Mouse (Mus musculus) G1E (cell line): Measurements from ENCODE around the gene Fam69b. TPM values are rescaled to one million over a fixed set of nuclear protein-coding genes. Genes with fewer than 3 reads are reported as not detected.

Source experiments
- ATAC-seq: 2 replicates; pipeline ENCODE4 v1.8.0; 2016; ENCODE audit warnings: mild to moderate bottlenecking; ENCODE audit not compliant: insufficient number of reproducible peaks, poor library complexity, low FRiP score, severe bottlenecking; ENCODE audit errors: extremely low read depth
- DNase-seq: peaks from one replicate; pipeline ENCODE4 v3.0.0; 2012; ENCODE audit warnings: low spot score
- H3K27me3 ChIP-seq: 2 replicates; pipeline ENCODE4 v1.6.1; 2012; ENCODE audit warnings: mild to moderate bottlenecking, low read length, inconsistent platforms; ENCODE audit not compliant: insufficient read depth
- H3K36me3 ChIP-seq: replicated peaks from 2 replicates; pipeline ENCODE3; 2012; ENCODE audit warnings: mild to moderate bottlenecking, inconsistent platforms
- H3K4me1 ChIP-seq: 2 replicates; pipeline ENCODE4 v1.6.1; 2012; ENCODE audit warnings: low read depth, low read length, inconsistent platforms, mixed read lengths; ENCODE audit not compliant: insufficient read depth
- H3K4me3 ChIP-seq: 2 replicates; pipeline ENCODE4 v1.5.1; 2012; ENCODE audit warnings: low read depth, mild to moderate bottlenecking, inconsistent platforms, low read length, moderate library complexity, mixed read lengths
- H3K9me3 ChIP-seq: replicated peaks from 2 replicates; pipeline ENCODE4 v1.6.1; 2012; ENCODE audit warnings: inconsistent platforms
- CTCF ChIP-seq: IDR thresholded peaks from 2 replicates; pipeline ENCODE4 v1.5.1; 2012; ENCODE audit warnings: low read depth, low read length, inconsistent platforms, mixed read lengths
- GATA1 ChIP-seq: IDR thresholded peaks from 2 replicates; pipeline ENCODE4 v1.6.1; 2012; ENCODE audit warnings: borderline replicate concordance, low read length, inconsistent platforms, mixed read lengths
- GATA2 ChIP-seq: IDR thresholded peaks from 2 replicates; pipeline ENCODE4 v1.6.1; 2012; ENCODE audit warnings: low read depth, low read length, inconsistent platforms, borderline replicate concordance
- POLR2AphosphoS5 ChIP-seq: IDR thresholded peaks from 2 replicates; pipeline ENCODE4 v1.6.1; 2012; ENCODE audit warnings: low read depth, low read length, inconsistent platforms; ENCODE audit not compliant: insufficient replicate concordance
- TAL1 ChIP-seq: conservative IDR thresholded peaks from 2 replicates; pipeline ENCODE4 v1.6.1; 2012; ENCODE audit warnings: low read depth, low read length, inconsistent platforms, mixed read lengths
- polyA plus RNA-seq: library from polyadenylated mRNA; stranded (reverse); fragments of >175 nt; gene quantifications from 2 replicates; pipeline ENCODE4 v1.2.3, GENCODE M21; 2012
- total RNA-seq, 2 experiments: library from RNA; stranded (forward) in 1 of 2; stranded (reverse) in 1 of 2; fragments of 200-1000 nt in 1 of 2; fragments of >200 nt in 1 of 2; fragmentation: Nextera tagmentation in 1 of 2; gene quantifications; 2 replicates each; pipeline ENCODE4 v1.2.3; 2014 to 2017

Gene Fam69b
- total and polyA plus RNA-seq, 3 experiments = 0.22 TPM; not detected in 2

DNA sequence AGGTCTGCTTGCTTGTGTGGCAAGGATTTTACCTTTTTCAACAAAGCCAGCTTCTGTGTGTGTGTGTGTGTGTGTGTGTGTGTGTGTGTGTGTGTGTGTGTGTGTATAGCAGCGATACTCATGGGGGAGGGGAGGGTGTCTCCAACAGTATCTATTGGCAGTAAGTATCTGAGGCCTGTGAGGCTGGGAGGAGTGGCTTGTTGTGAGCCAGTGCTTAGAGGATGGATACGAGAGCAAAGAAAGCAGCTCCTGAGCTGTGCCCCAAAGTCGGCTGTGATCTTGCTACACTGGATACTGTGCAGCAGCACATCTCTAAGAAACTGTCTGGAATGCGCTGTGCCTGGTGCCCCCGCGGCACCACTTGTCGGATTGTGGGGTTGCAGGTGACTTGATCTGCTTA, 10.3 kb upstream of the Fam69b start:
- H3K4me1 ChIP-seq = no peaks in the 10 kb centered on the region
- no peaks in the 10 kb centered on the region for H3K36me3 ChIP-seq
- H3K27me3 ChIP-seq = peaks cover 49% of the 10 kb centered on the region
- no peak for DNase-seq
- TF ChIP-seq CTCF (no peak), GATA1 (no peak), GATA2 (no peak), TAL1 (no peak), POLR2AphosphoS5 (no peak)
- no peaks in the 10 kb centered on the region for H3K9me3 ChIP-seq
- ATAC-seq = no peak
- H3K4me3 ChIP-seq = no peak overlapping the region

DNA sequence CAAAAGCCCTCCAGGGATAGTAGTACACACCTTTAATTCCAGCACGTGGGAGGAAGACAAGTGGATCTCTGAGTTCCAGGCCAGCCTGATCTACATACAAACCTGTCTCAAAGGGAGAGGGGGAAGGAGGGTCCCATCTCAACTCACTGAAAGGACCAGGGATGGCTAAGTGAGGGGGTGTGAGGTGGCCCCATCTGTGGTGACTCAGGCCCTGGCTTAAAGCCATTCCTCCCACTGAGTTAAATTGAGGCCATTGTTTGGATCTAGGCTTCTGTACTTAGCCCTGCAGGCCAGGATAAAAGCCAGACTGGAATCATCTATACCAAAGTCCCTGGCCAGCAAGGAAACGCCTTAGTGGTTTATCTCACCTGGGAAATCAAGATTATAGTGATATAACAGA, 7.0 kb upstream of the Fam69b start:
- ATAC-seq (no peak), DNase-seq (no peak)

DNA sequence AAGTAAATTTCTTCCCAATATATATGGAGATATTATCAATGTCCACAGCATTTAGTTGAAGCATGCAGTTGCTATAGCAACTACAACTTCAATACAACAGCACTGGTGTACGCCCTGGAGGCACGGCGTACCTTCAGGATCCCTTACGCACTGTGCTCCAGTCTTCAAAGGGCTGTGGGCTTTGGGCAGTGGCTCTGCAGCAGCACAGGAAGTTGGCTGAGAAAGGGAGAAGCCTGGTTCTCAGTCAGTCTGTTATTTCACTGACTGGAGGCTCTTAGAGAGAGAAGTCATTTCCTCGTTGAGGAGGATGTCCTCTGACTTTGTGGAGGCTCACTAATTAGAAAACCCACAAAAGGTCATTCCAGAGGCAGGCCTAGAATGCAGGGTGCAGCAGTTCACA, 5.3 kb upstream of the Fam69b start:
- no peak for TF ChIP-seq CTCF
- no peak for TF ChIP-seq GATA1
- no peak for TF ChIP-seq POLR2AphosphoS5
- TF ChIP-seq GATA2 = no peak
- no peak for TF ChIP-seq TAL1
- Histone ChIP-seq H3K36me3 (no peaks in the 10 kb centered on the region), H3K27me3 (peaks cover 29% of the 10 kb centered on the region), H3K4me1 (no peaks in the 10 kb centered on the region), H3K9me3 (no peaks in the 10 kb centered on the region), H3K4me3 (no peak overlapping the region)
- ATAC-seq (no peak), DNase-seq (no peak)

More for the DNA sequence above, 7.0 kb upstream of the Fam69b start:
- H3K27me3 ChIP-seq = peaks cover 38% of the 10 kb centered on the region
- TF ChIP-seq TAL1 (no peak), POLR2AphosphoS5 (no peak), GATA1 (no peak), GATA2 (no peak), CTCF (no peak)
- H3K4me3 ChIP-seq = no peak overlapping the region
- H3K4me1 ChIP-seq = no peaks in the 10 kb centered on the region
- H3K9me3 ChIP-seq = no peaks in the 10 kb centered on the region
- no peaks in the 10 kb centered on the region for H3K36me3 ChIP-seq

DNA sequence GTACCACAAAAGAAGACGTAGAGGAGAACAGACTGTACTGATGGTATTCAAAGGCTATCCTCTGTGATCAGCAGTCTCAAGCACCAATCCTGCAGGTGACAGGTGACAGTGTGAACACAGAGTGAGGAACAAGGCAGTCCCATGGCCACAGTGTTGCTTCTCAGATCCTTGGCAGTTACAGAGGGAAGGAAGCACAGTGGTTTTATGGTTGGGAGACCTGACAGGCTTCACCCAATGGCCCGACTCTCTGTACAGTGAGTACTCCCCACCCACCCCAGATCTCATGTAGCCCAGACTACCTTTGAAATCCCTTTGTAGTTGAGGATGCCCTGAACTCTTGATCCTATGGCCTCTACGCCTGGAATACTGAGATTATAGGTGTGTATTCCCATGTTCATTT, 2.8 kb upstream of the Fam69b start:
- ATAC-seq (no peak), DNase-seq (no peak)
- Histone ChIP-seq H3K4me1 (peaks cover 4% of the 10 kb centered on the region; the same call in 1 of the 2 replicates), H3K36me3 (no peaks in the 10 kb centered on the region), H3K27me3 (peaks cover 31% of the 10 kb centered on the region), H3K9me3 (no peaks in the 10 kb centered on the region), H3K4me3 (no peak overlapping the region)
- TF ChIP-seq GATA2 (no peak), CTCF (no peak), POLR2AphosphoS5 (no peak), GATA1 (no peak), TAL1 (no peak)

DNA sequence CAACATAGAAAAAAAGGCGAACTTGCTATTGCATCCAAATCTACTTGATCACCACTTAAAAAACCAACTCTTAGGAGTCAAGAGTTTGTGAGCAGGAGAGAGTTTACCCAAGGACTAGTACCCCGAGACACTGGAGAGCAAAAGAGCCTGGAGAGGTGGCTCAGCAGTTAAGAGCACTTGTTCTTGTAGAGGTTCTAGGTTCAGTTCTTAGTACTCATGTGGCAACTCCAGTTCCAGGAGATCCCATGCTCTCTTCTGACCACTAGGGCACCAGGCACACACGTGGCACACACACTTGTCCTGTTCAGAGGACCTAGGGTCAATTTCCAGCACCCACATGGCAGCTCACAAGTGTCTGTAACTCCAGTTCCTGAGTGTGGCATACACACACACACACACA, 2.2 kb upstream of the Fam69b start:
- ATAC-seq = no peak
- DNase-seq = no peak

DNA sequence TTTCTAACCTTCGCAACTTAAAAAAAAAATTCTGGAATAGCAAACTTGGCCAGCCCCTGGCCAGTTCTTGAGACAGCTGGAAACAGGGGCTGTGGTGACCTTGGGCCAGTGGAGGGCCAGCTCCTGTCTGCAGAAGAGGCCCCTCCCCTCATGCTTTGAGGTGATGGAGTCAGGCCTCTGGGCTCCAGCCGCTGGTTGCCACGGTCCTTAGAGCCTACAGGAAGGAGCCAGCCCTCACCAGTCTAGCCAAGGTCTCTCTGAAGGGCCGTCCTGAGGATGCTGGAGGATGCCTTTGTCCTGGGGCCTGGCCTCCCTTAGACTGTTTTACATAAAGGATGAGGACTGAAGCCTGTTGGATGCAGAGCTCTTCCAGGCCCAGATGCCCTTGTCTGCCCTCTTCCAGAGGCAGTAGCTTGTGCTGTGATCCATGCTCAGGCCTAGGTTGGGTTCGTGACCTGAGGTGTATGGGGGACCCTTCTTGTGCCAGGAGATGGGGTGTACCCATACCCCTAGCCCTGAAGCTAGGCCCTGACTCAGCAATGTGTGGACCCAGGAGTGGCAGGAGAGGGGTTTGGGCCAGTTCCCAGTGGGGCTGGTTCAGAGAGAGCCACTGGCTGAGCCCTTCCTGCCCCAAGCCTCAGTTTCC, 658 bp downstream of the Fam69b start:
- no peak overlapping the region for H3K4me3 ChIP-seq
- H3K9me3 ChIP-seq = no peaks in the 10 kb centered on the region
- TF ChIP-seq TAL1 = no peak
- TF ChIP-seq CTCF = no peak
- TF ChIP-seq POLR2AphosphoS5 = no peak
- no peak for TF ChIP-seq GATA2
- no peak for TF ChIP-seq GATA1
- peaks cover 40% of the 10 kb centered on the region for H3K27me3 ChIP-seq
- DNase-seq = no peak
- no peak for ATAC-seq
- peaks cover 4% of the 10 kb centered on the region; the same call in 1 of the 2 replicates for H3K4me1 ChIP-seq
- H3K36me3 ChIP-seq = peaks cover 8% of the 10 kb centered on the region

More for the DNA sequence above, 2.2 kb upstream of the Fam69b start:
- Histone ChIP-seq H3K36me3 (no peaks in the 10 kb centered on the region), H3K27me3 (peaks cover 35% of the 10 kb centered on the region), H3K9me3 (no peaks in the 10 kb centered on the region), H3K4me1 (peaks cover 4% of the 10 kb centered on the region; the same call in 1 of the 2 replicates), H3K4me3 (no peak overlapping the region)
- TF ChIP-seq POLR2AphosphoS5 (no peak), GATA1 (no peak), GATA2 (no peak), TAL1 (no peak), CTCF (no peak)
